ENCODE assay signal across 27 mouse cellular contexts in the genomic region with DNA sequence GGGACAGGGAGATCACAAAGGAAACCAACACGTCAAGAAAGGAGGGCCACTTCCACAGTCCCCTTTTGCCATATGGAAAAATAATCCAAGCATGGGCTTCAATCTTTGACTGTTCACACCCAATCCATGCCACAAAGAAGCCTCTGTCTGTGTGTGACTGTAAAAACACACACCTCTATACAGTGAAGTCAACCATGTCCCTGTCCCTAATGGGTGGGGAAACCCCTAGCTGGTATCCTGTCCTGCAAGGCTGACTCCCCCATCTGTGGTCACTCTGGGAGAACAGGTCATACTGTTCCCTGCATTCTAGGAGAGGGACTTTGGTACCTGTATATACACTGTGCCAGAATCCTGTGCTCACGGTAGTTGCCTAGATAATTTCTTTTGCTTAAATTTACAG. TPM values are rescaled to one million over a fixed set of nuclear protein-coding genes. Genes with fewer than 3 reads are reported as not detected.
DNase-seq lines count a peak whose midpoint lies in the region; ATAC-seq and TF ChIP-seq lines count a peak whose summit lies in the region.
"Had no signal": no experiment of that assay in that cellular context is flagged by ENCODE, and none has a peak within 500 bp of the region (broad histone marks: within the 10 kb centered on the region; RNA-seq: fewer than 3 reads in every experiment).

No protein-coding gene starts in this region.

- H3K9ac ChIP-seq in kidney, embryonic 15.5 days, result no peak overlapping the region
- H3K9ac ChIP-seq in kidney, postnatal 0 days (ENCODE audit: low read depth, low read length), result no peak overlapping the region
- H3K9ac ChIP-seq: embryonic facial prominence, embryonic 13.5 days; embryonic facial prominence, embryonic 15.5 days; forebrain, embryonic 12.5 days had no signal

- TF ChIP-seq POLR2A in myocyte (IDR thresholded peaks at IDR 0.05; ENCODE audit: insufficient read length, low read depth), result no peak

- H3K4me3 ChIP-seq in kidney, embryonic 15.5 days (replicated peaks), result no peak overlapping the region
- no peak overlapping the region for H3K4me3 ChIP-seq in kidney, postnatal 0 days (replicated peaks; ENCODE audit: low read depth, low read length)
- H3K4me3 ChIP-seq in myocyte, result no peak overlapping the region
- H3K4me3 ChIP-seq: embryonic facial prominence, embryonic 13.5 days; embryonic facial prominence, embryonic 15.5 days; erythroblast, embryonic 14.5 days; forebrain, embryonic 10.5 days; forebrain, embryonic 12.5 days had no signal

- no peak overlapping the region for H3K27ac ChIP-seq in kidney, embryonic 15.5 days
- H3K27ac ChIP-seq in kidney, postnatal 0 days, result no peak overlapping the region
- H3K27ac ChIP-seq: embryonic facial prominence, embryonic 13.5 days; embryonic facial prominence, embryonic 15.5 days; forebrain, embryonic 10.5 days; forebrain, embryonic 12.5 days had no signal

- 46% methylated on average over 2 of the region's 2 CpGs for WGBS in kidney, embryonic 15.5 days
- WGBS in kidney, postnatal 0 days, result 34% methylated on average over 2 of the region's 2 CpGs

- no peaks in the 10 kb centered on the region for H3K79me2 ChIP-seq in myocyte (ENCODE audit: control insufficient read depth, insufficient read depth)

- H3K4me1 ChIP-seq in kidney, embryonic 15.5 days, result no peaks in the 10 kb centered on the region
- no peaks in the 10 kb centered on the region for H3K4me1 ChIP-seq in kidney, postnatal 0 days (replicated peaks; ENCODE audit: insufficient read depth, low read length)
- H3K4me1 ChIP-seq: embryonic facial prominence, embryonic 13.5 days; embryonic facial prominence, embryonic 15.5 days; forebrain, embryonic 10.5 days; forebrain, embryonic 12.5 days had no signal

- peak; percentile 74; the same call in 1 of the 2 replicates for ATAC-seq in kidney, embryonic 15.5 days (replicated peaks; ENCODE audit: low FRiP score)
- ATAC-seq in kidney, postnatal 0 days (replicated peaks; ENCODE audit: low FRiP score, low read depth), result no peak
- ATAC-seq: activated CD4-positive, CD25-positive, alpha-beta regulatory T cell, adult 4 months; CD4-positive, CD25-positive, alpha-beta regulatory T cell, adult 4 months; forebrain, embryonic 14.5 days; forebrain, embryonic 16.5 days; Patski had no signal

- no peak for TF ChIP-seq CTCF in kidney, postnatal 0 days (IDR thresholded peaks at IDR 0.05; ENCODE audit: low read depth)

- H3K9me3 ChIP-seq in kidney, embryonic 15.5 days (replicated peaks), result no peaks in the 10 kb centered on the region
- no peaks in the 10 kb centered on the region for H3K9me3 ChIP-seq in kidney, postnatal 0 days (replicated peaks; ENCODE audit: low read length)
- H3K9me3 ChIP-seq: embryonic facial prominence, embryonic 13.5 days; embryonic facial prominence, embryonic 15.5 days; forebrain, embryonic 10.5 days; forebrain, embryonic 12.5 days; G1E had no signal

- DNase-seq in kidney, adult 9 months, result no peak
- peak; percentile 28 for DNase-seq in kidney, postnatal 0 days (ENCODE audit: low spot score)
- no peak for DNase-seq in kidney, adult 18-20 months
- no peak for DNase-seq in layer of hippocampus, adult 9-11 months
- DNase-seq: adrenal gland, adult 8-10 months; adrenal gland, postnatal 14 days; adrenal gland, postnatal 36 days; B cell, adult 2 months; cerebellum, adult 11-12 months; cerebellum, adult 2 months; cerebellum, adult 9-10 months; cerebellum, postnatal 10 days; cerebellum, postnatal 25 days; embryo, embryonic 11 days had no signal

- no peak overlapping the region for H3ac ChIP-seq in myocyte (ENCODE audit: control insufficient read depth, insufficient read length)

- H3K27me3 ChIP-seq in kidney, embryonic 15.5 days, result no peaks in the 10 kb centered on the region
- H3K27me3 ChIP-seq in kidney, postnatal 0 days (ENCODE audit: insufficient read depth, low read length), result no peaks in the 10 kb centered on the region
- no peaks in the 10 kb centered on the region for H3K27me3 ChIP-seq in myocyte (ENCODE audit: control insufficient read depth, insufficient read depth, insufficient read length)
- H3K27me3 ChIP-seq: embryonic facial prominence, embryonic 13.5 days; embryonic facial prominence, embryonic 15.5 days; forebrain, embryonic 12.5 days had no signal

- no peak overlapping the region for H3K4me2 ChIP-seq in kidney, embryonic 15.5 days
- H3K4me2 ChIP-seq in kidney, postnatal 0 days (ENCODE audit: low read length), result no peak overlapping the region
- peak overlapping the region; percentile 12 for H3K4me2 ChIP-seq in myocyte (ENCODE audit: low read depth)
- H3K4me2 ChIP-seq: embryonic facial prominence, embryonic 13.5 days; embryonic facial prominence, embryonic 15.5 days; forebrain, embryonic 12.5 days had no signal

- H3K36me3 ChIP-seq in kidney, embryonic 15.5 days, result no peaks in the 10 kb centered on the region
- no peaks in the 10 kb centered on the region for H3K36me3 ChIP-seq in kidney, postnatal 0 days (ENCODE audit: insufficient read depth, low read length)
- no peaks in the 10 kb centered on the region for H3K36me3 ChIP-seq in myocyte (ENCODE audit: control insufficient read depth, insufficient read depth)
- H3K36me3 ChIP-seq: embryonic facial prominence, embryonic 13.5 days; embryonic facial prominence, embryonic 15.5 days; forebrain, embryonic 10.5 days; forebrain, embryonic 12.5 days; G1E had no signal

TF ChIP-seq in myocyte, 11 proteins besides CTCF, POLR2A, EP300 and RAD21:
- TF ChIP-seq SRF (IDR thresholded peaks at IDR 0.05; ENCODE audit: control insufficient read depth, insufficient read length, low read depth) (no peak), MAX (IDR thresholded peaks at IDR 0.05; ENCODE audit: low read depth) (no peak), E2F4 (IDR thresholded peaks at IDR 0.05; ENCODE audit: insufficient read depth) (no peak), TCF12 (IDR thresholded peaks at IDR 0.05; ENCODE audit: insufficient read depth, poor library complexity, severe bottlenecking) (no peak), TCF3 (IDR thresholded peaks at IDR 0.05; ENCODE audit: insufficient read length, low read depth) (no peak), CEBPB (IDR thresholded peaks at IDR 0.05; ENCODE audit: insufficient read depth, poor library complexity, severe bottlenecking) (no peak), USF1 (IDR thresholded peaks at IDR 0.05; ENCODE audit: low read depth) (no peak), POLR2AphosphoS2 (IDR thresholded peaks at IDR 0.05; ENCODE audit: insufficient read length, low read depth) (no peak)

RNA-seq across cellular contexts. Expression of a gene that starts 26.5 kb away (rescaled TPM):
- polyA plus RNA-seq in kidney, embryonic 15.5 days (2015; fragmentation: Nextera tagmentation; extraction: Ambion mirVana), result 123 and 133 TPM in 2 replicates
- polyA plus RNA-seq in kidney, postnatal 0 days (2015; fragmentation: Nextera tagmentation; extraction: Ambion mirVana), result 123 and 129 TPM in 2 replicates
- polyA plus RNA-seq in myocyte (2012; fragmentation: generic; extraction: Trizol), result 147 TPM

RNA-seq across cellular contexts. Expression of a gene that starts 40.7 kb away (rescaled TPM):
- polyA plus RNA-seq in kidney, embryonic 15.5 days (2015; fragmentation: Nextera tagmentation; extraction: Ambion mirVana), result 0.10 TPM in 1 of 2 replicates, not detected in the other
- not detected in 2 replicates for polyA plus RNA-seq in kidney, postnatal 0 days (2015; fragmentation: Nextera tagmentation; extraction: Ambion mirVana)
- polyA plus RNA-seq in myocyte (2012; fragmentation: generic; extraction: Trizol), result not detected
- polyA plus RNA-seq: activated CD4-positive, CD25-positive, alpha-beta regulatory T cell, adult 4 months; CD4-positive, CD25-positive, alpha-beta regulatory T cell, adult 4 months; erythroblast, embryonic 14.5 days; G1E; Patski had no signal

RNA-seq across cellular contexts. Expression of a gene that starts 49.4 kb away (rescaled TPM):
- 6.5 and 7.3 TPM in 2 replicates for polyA plus RNA-seq in kidney, embryonic 15.5 days (2015; fragmentation: Nextera tagmentation; extraction: Ambion mirVana)
- polyA plus RNA-seq in kidney, postnatal 0 days (2015; fragmentation: Nextera tagmentation; extraction: Ambion mirVana), result 2.5 and 2.6 TPM in 2 replicates
- polyA plus RNA-seq in myocyte (2012; fragmentation: generic; extraction: Trizol), result 0.13 TPM
- polyA plus RNA-seq: erythroblast, embryonic 14.5 days; G1E had no signal
